Mouse (Mus musculus): ENCODE data around the gene Dhx35.

GRCm38 (mm10) chr2:158843287-158843686 lies 48.7 kb downstream of the Dhx35 start:
- TF ChIP-seq CTCF (IDR thresholded peaks at IDR 0.05; ENCODE audit: low read depth, low read length) (no peak), EP300 (IDR thresholded peaks at IDR 0.05; ENCODE audit: insufficient read depth, low read depth, low read length) (no peak), POLR2A (IDR thresholded peaks at IDR 0.05; ENCODE audit: insufficient read depth, low read length) (no peak)

Data from ES-Bruce4 (cell line).